Mouse (Mus musculus) lung, embryonic 15.5 days (tissue): ENCODE results near the gene Nlrp10. TPM values are rescaled to one million over a fixed set of nuclear protein-coding genes. Genes with fewer than 3 reads are reported as not detected.

Experiments
- ATAC-seq: fragments of 200-750 bp; cut with Nextera tagmentation; 2 replicates; pipeline ENCODE4 v1.8.0; 2017; ENCODE audit warnings: moderate number of reproducible peaks, borderline replicate concordance; ENCODE audit not compliant: low FRiP score, low TSS enrichment; ENCODE audit errors: extremely low read depth
- H3K27ac ChIP-seq: fragments of 300-500 bp; sonication (generic); 2 replicates; pipeline ENCODE4 v1.5.1; 2015; ENCODE audit warnings: moderate library complexity, mild to moderate bottlenecking, inconsistent platforms
- H3K27me3 ChIP-seq: fragments of 300-500 bp; sonication (generic); 2 replicates; pipeline ENCODE4 v1.6.1; 2015; ENCODE audit warnings: inconsistent platforms
- H3K36me3 ChIP-seq: fragments of 300-500 bp; sonication (generic); 2 replicates; pipeline ENCODE4 v1.6.1; 2015; ENCODE audit warnings: inconsistent platforms
- H3K4me1 ChIP-seq: fragments of 300-500 bp; sonication (generic); 2 replicates; pipeline ENCODE4 v1.6.1; 2015; ENCODE audit warnings: inconsistent platforms
- H3K4me2 ChIP-seq: fragments of 300-500 bp; sonication (generic); 2 replicates; pipeline ENCODE4 v1.6.1; 2015; ENCODE audit warnings: inconsistent platforms, mild to moderate bottlenecking, moderate library complexity
- H3K4me3 ChIP-seq: fragments of 300-500 bp; sonication (generic); 2 replicates; pipeline ENCODE4 v1.5.1; 2015; ENCODE audit warnings: mild to moderate bottlenecking, inconsistent platforms
- H3K9ac ChIP-seq: fragments of 300-500 bp; sonication (generic); 2 replicates; pipeline ENCODE4 v1.6.1; 2015; ENCODE audit warnings: inconsistent platforms
- H3K9me3 ChIP-seq: fragments of 300-500 bp; sonication (generic); 2 replicates; pipeline ENCODE4 v1.6.1; 2016; ENCODE audit warnings: inconsistent platforms
- WGBS: fragments of 180-500 bp; shearing (Covaris S2); methylation state at CpG from one replicate; pipeline ENCODE4 v1.1.7; 2015; 5-methylcytosine and 5-hydroxymethylcytosine counted together
- polyA plus RNA-seq: library from polyadenylated mRNA; unstranded; fragments of >200 nt; fragmentation: Nextera tagmentation; extraction: Ambion mirVana; gene quantifications from 2 replicates; pipeline ENCODE4 v1.2.1, GENCODE M21; 2015

Gene Nlrp10
- 0.73 and 1.00 TPM in 2 replicates for polyA plus RNA-seq

DNA sequence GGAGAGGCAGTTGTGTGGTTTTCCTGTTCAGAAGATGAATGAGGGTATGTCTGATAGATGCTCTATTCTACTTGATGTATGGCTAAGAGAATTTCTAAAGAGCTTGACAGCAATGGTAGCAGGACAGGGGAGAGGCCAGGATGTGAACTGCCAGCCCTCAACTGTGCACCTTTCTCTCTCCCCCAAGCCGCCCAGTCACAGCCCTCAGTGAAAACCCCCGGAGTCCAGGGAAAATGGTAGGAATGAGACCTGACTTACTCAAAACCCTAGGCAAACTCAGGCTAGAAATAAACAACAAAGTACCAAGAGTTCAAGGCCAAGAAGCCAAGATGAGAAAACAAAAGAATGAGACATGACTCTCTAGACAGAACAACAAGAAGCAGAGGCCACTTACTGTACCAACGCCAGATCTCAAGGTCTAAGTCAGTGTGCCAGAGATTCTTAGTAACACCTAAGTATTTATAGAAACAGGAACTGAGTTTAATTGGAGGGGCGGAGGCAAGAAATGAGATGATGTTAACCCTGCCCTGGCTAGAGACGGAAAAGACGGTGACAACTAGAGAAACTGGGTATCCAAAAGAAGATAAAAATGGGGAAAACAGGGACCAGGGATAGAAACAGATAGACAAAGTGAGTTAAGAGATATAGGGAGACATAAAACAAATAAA, at the start of gene Nlrp10:
Nlrp10 (minus strand) TSS at position 453 of the 668 bp plus-strand sequence.
- Histone ChIP-seq H3K27ac (no peak within 1 kb of the TSS), H3K36me3 (no peaks in the 10 kb centered on the region), H3K4me3 (no peak within 1 kb of the TSS), H3K9ac (no peak within 1 kb of the TSS), H3K4me2 (no peak within 1 kb of the TSS), H3K4me1 (0 out of 2 replicates have a peak, but pooled peaks cover under 1% of the 10 kb centered on the region), H3K27me3 (no peaks in the 10 kb centered on the region), H3K9me3 (no peaks in the 10 kb centered on the region)
- 42% methylated on average over 6 of the region's 6 CpGs for WGBS
- no peak for ATAC-seq

DNA sequence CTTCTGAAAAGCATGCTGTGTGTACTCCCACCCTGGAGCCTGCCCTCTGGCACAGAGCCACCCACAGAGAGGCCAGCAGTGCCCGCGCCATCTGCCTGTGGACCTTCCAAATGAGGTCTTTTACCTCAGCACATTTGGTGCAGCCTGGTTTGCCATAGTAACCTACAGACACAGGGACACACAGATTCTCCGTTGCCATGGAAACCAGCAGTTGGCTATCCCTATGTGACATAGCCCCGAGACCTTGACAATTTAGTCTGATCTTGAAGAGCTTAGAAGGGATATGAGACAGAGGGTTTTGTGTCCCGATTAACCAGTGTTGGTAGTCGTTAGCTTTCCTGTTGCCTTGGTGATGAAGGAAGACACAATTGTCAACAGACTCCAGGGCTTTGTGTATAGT, 42.3 kb upstream of the Nlrp10 start:
- Histone ChIP-seq H3K36me3 (no peaks in the 10 kb centered on the region), H3K9me3 (no peaks in the 10 kb centered on the region), H3K27me3 (no peaks in the 10 kb centered on the region), H3K4me2 (no peak overlapping the region), H3K9ac (no peak overlapping the region), H3K4me1 (no peaks in the 10 kb centered on the region), H3K4me3 (no peak overlapping the region), H3K27ac (no peak overlapping the region)
- no peak for ATAC-seq
- 59% methylated on average over 6 of the region's 6 CpGs for WGBS

- Histone ChIP-seq H3K4me3 (no peak overlapping the region), H3K27ac (no peak overlapping the region), H3K4me2 (no peak overlapping the region), H3K9me3 (no peaks in the 10 kb centered on the region), H3K36me3 (no peaks in the 10 kb centered on the region), H3K4me1 (no peaks in the 10 kb centered on the region), H3K27me3 (no peaks in the 10 kb centered on the region), H3K9ac (no peak overlapping the region)
- no peak for ATAC-seq
- 26% methylated on average over 6 of the region's 6 CpGs for WGBS
Observed at GRCm38 (mm10) chr7:108968201-108968600, 38.2 kb upstream of the Nlrp10 start.

- H3K4me2 ChIP-seq: no peak overlapping the region
- ATAC-seq: peak; percentile 62; the same call in 1 of the 2 replicates
- H3K36me3 ChIP-seq: no peaks in the 10 kb centered on the region
- H3K27ac ChIP-seq: no peak overlapping the region
- no peak overlapping the region for H3K9ac ChIP-seq
- H3K4me3 ChIP-seq: no peak overlapping the region
- H3K4me1 ChIP-seq: no peaks in the 10 kb centered on the region
- H3K9me3 ChIP-seq: no peaks in the 10 kb centered on the region
- H3K27me3 ChIP-seq: no peaks in the 10 kb centered on the region
- WGBS: 22% methylated on average over 7 of the region's 7 CpGs
Observed at GRCm38 (mm10) chr7:108966742-108967362, 36.9 kb upstream of the Nlrp10 start.

DNA sequence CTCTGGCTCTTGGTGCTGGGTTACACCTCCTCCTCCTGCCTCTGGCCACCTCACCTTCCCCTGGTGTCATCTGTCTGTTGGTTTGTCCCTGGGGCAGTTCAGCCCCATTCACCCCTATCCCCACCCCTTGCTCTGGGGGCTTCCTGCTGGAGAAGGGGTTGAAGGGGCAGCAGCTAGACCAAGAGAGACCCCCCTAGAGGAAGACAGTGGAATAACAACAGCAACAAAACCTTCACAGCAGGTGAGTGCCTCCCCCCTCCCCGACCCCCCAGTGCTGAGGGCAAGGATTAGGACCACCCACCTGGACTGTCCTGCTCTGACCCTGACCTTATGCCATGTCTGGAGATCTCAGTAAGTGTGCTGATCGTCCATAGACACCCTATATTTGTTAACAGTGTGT, 36.0 kb upstream of the Nlrp10 start:
- no peak overlapping the region for H3K4me3 ChIP-seq

DNA sequence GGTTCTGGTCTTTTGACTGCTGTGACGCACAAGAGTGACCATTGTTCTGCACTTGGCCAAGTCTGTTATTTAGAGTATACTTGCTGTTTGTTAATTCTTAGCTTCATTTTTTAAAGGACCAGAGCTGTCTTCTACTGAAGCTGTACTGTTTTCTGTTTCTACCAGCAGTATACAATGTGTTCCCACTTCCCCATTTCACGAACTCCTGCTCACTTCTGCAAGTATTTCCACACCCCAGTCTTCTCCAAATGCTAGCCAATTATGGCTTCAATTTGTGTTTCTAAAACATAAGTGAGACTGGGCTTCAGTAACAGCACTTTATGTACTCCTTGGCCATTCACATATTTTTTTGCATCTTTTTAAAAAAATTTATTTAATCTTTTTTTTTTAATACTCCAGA, 27.8 kb upstream of the Nlrp10 start:
- no peak for ATAC-seq
- Histone ChIP-seq H3K4me2 (no peak overlapping the region), H3K27ac (no peak overlapping the region), H3K4me1 (no peaks in the 10 kb centered on the region), H3K27me3 (peaks cover 6% of the 10 kb centered on the region; the same call in 1 of the 2 replicates), H3K4me3 (no peak overlapping the region), H3K9me3 (no peaks in the 10 kb centered on the region), H3K9ac (no peak overlapping the region), H3K36me3 (no peaks in the 10 kb centered on the region)
- 67% methylated on average over 2 of the region's 2 CpGs for WGBS

More for the DNA sequence above, 36.0 kb upstream of the Nlrp10 start:
- H3K27ac ChIP-seq: no peak overlapping the region
- H3K9me3 ChIP-seq: no peaks in the 10 kb centered on the region
- 23% methylated on average over 2 of the region's 2 CpGs for WGBS
- H3K27me3 ChIP-seq: no peaks in the 10 kb centered on the region
- no peak for ATAC-seq
- H3K4me2 ChIP-seq: no peak overlapping the region
- H3K36me3 ChIP-seq: no peaks in the 10 kb centered on the region
- H3K9ac ChIP-seq: no peak overlapping the region
- no peaks in the 10 kb centered on the region for H3K4me1 ChIP-seq

DNA sequence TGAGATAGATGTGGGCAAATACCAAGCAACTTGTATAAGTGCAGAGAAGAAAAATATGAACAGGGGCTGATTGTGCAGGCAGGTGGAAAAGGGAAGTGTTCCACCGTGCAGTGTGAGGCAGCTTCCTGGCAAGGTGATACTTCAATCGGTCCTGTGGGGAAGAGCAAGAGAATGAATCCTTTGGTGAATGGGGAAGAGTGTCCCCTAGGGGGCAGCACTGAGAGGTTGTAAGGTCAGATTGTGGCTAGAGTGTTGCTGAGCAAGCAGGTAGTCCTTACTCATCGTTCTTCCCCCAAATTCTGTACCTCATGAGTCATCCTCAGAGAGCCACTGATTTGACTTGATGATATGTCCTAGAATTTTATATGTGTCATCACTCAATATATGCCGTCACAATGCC, 24.2 kb upstream of the Nlrp10 start:
- peaks cover 42% of the 10 kb centered on the region for H3K27me3 ChIP-seq
- ATAC-seq: no peak

GRCm38 (mm10) chr7:108952801-108953200, 22.8 kb upstream of the Nlrp10 start:
- Histone ChIP-seq H3K4me2 (no peak overlapping the region), H3K27me3 (peaks cover 44% of the 10 kb centered on the region), H3K9me3 (no peaks in the 10 kb centered on the region), H3K9ac (no peak overlapping the region), H3K4me1 (peaks cover 13% of the 10 kb centered on the region), H3K4me3 (no peak overlapping the region), H3K36me3 (no peaks in the 10 kb centered on the region), H3K27ac (no peak overlapping the region)
- 73% methylated on average over 6 of the region's 6 CpGs for WGBS
- ATAC-seq: no peak

More for the DNA sequence above, 24.2 kb upstream of the Nlrp10 start:
- Histone ChIP-seq H3K4me3 (no peak overlapping the region), H3K9me3 (no peaks in the 10 kb centered on the region), H3K27ac (no peak overlapping the region), H3K4me2 (no peak overlapping the region), H3K36me3 (no peaks in the 10 kb centered on the region), H3K4me1 (peaks cover 13% of the 10 kb centered on the region), H3K9ac (no peak overlapping the region)
- WGBS: 46% methylated on average over 4 of the region's 4 CpGs

GRCm38 (mm10) chr7:108950762-108951331, 20.9 kb upstream of the Nlrp10 start:
- Histone ChIP-seq H3K4me3 (peak overlapping the region; percentile 42), H3K4me1 (peaks cover 13% of the 10 kb centered on the region), H3K36me3 (no peaks in the 10 kb centered on the region; the same call in 1 of the 2 replicates), H3K4me2 (peak overlapping the region; percentile 85), H3K27ac (no peak overlapping the region), H3K27me3 (peaks cover 44% of the 10 kb centered on the region), H3K9me3 (no peaks in the 10 kb centered on the region), H3K9ac (0 out of 2 replicates have a peak overlapping the region, but pooled peaks have one; percentile 5)
- WGBS: under 1% methylated on average over 52 of the region's 52 CpGs
- peak; percentile 10; the same call in 1 of the 2 replicates for ATAC-seq

DNA sequence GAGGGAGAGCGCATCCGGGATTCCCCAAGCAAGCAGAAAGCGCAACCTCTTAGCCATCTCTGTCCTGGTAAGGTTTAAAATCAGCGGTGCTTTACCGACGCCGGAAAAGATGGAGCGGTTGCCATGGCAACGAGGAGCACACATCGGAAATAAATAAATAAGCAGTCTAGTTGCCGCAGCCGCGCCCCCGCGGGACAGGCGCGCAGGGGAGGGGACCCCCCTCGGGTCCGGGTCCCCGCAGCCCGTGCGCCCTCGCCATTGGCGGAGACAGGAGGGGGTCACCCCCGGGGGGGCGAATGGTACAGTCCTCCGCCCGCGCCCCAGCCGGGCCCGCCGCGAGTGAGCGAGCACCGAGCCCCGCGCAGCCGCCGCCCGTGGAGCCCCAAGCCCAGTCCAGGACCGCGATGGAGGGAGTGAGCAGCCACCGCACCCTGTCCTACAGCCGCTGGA, 20.4 kb upstream of the Nlrp10 start, which contains the start of gene Tub:
Tub (plus strand) TSS at position 27 of the 450 bp plus-strand sequence.
- ATAC-seq: peak; percentile 48; the same call in 1 of the 2 replicates
- 0 out of 2 replicates have a peak within 1 kb of the TSS, but pooled peaks have one; percentile 5 for H3K9ac ChIP-seq
- no peaks in the 10 kb centered on the region for H3K9me3 ChIP-seq
- H3K4me1 ChIP-seq: peaks cover 13% of the 10 kb centered on the region
- H3K27ac ChIP-seq: no peak within 1 kb of the TSS
- peak within 1 kb of the TSS; percentile 85 for H3K4me2 ChIP-seq
- peak within 1 kb of the TSS; percentile 42 for H3K4me3 ChIP-seq
- peaks cover 44% of the 10 kb centered on the region for H3K27me3 ChIP-seq
- 1% methylated on average over 32 of the region's 44 CpGs for WGBS
- H3K36me3 ChIP-seq: no peaks in the 10 kb centered on the region; the same call in 1 of the 2 replicates

DNA sequence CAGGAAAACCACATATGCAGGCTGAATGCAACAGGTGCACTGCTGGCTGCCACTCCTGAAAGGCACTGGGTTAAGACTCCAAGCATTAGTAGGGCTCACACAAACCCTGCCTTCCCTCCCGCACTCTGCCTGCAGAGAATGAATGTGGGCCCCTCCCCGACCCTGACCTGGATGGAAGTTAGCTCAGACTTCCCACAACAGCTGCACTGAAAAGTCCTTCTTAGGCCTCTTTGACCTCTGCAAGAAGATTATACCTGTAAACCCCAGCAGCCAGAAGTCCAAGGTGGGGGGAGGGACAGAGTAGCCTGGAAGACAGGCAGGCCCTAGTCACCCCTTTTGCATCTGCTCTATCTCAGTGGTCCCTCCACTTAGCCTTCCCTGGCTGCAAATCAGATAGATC, 19.3 kb upstream of the Nlrp10 start:
- Histone ChIP-seq H3K27me3 (peaks cover 44% of the 10 kb centered on the region), H3K4me2 (no peak overlapping the region), H3K27ac (no peak overlapping the region), H3K9me3 (no peaks in the 10 kb centered on the region), H3K9ac (no peak overlapping the region), H3K4me1 (peaks cover 13% of the 10 kb centered on the region), H3K4me3 (no peak overlapping the region), H3K36me3 (peaks cover 6% of the 10 kb centered on the region; the same call in 1 of the 2 replicates)
- 32% methylated on average over 2 of the region's 2 CpGs for WGBS
- ATAC-seq: no peak

GRCm38 (mm10) chr7:108948611-108949010, 18.6 kb upstream of the Nlrp10 start:
- no peak overlapping the region for H3K4me3 ChIP-seq
- H3K36me3 ChIP-seq: peaks cover 9% of the 10 kb centered on the region; the same call in 1 of the 2 replicates
- no peaks in the 10 kb centered on the region for H3K9me3 ChIP-seq
- no peak for ATAC-seq
- H3K27ac ChIP-seq: no peak overlapping the region
- no peak overlapping the region for H3K9ac ChIP-seq
- H3K27me3 ChIP-seq: peaks cover 44% of the 10 kb centered on the region
- peaks cover 13% of the 10 kb centered on the region for H3K4me1 ChIP-seq
- no peak overlapping the region for H3K4me2 ChIP-seq
